Mouse (Mus musculus): ENCODE results near the gene Banp. TPM values are rescaled to one million over a fixed set of nuclear protein-coding genes. Genes with fewer than 3 reads are reported as not detected.

Banp gene
- total RNA-seq, 2 experiments from 2014 or later = 30.2 to 30.7 TPM

DNA sequence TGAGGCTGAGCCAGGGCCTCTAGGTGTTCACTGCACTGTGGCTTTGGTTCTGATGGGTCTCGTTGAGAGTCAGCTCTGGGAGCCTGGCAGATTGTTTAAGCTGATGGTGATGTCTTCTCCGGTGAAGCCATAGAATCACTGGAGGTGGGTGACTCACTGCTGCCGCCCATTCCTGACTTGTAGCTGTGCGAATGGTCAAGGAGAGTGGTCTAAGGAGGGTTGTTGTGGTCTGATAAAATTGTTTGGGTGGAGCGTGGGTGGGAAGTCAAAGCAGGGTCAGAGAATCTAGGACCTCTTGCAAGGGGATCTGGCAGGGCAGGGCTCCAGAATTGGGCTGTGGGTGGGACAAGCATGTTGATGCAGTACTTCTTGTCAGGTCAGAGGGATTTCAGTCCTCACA is 61.1 kb downstream of the Banp start:
- no peak for DNase-seq
- intact Hi-C loops (cut with DNase I) = no loop called here

DNA sequence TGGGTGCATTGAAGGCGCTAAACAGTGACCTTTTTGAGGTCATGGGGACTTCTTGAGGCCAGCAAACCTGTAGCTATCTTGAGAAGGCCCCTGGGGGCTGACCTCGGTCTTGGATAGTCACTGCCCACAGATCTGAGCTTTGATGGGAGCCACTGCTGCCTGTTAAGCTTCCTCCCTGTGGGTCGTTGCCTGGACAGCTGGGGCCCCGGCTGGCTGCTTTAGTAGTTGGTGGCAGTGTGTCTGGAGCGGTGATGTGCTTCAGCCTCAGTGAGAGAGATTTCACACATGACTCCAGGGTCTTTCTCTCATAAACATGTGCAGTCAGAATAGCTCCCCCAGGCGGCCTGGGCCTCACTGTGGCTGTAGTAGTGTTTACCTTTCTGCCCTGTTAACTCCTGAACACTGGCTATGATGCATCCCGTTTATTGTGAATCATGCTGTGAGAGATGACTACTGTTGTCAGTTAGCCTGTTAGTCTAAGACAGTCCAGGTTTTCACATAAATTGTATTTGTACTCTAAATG is 61.6 kb downstream of the Banp start:
- peak; percentile 41 for DNase-seq

GRCm38 (mm10) chr8:122014606-122015005 is 65.1 kb downstream of the Banp start:
- intact Hi-C loops (cut with DNase I) = no loop called here
- no peak for DNase-seq

More for the DNA sequence above, 61.6 kb downstream of the Banp start:
- intact Hi-C loops (cut with DNase I) = no loop called here

GRCm38 (mm10) chr8:122018046-122018831 is 68.7 kb downstream of the Banp start:
- DNase-seq = peak; percentile 47
- intact Hi-C loops (cut with DNase I) = no loop called here

GRCm38 (mm10) chr8:122019162-122019561 is 69.6 kb downstream of the Banp start:
- intact Hi-C loops (cut with DNase I) = no loop called here
- DNase-seq = no peak

- intact Hi-C loops (cut with DNase I) = no loop called here
Observed at GRCm38 (mm10) chr8:122020050-122020771, 70.7 kb downstream of the Banp start.

GRCm38 (mm10) chr8:122021725-122022124 is 72.2 kb downstream of the Banp start:
- intact Hi-C loops (cut with DNase I) = no loop called here
- no peak for DNase-seq

More at GRCm38 (mm10) chr8:122020050-122020771, 70.7 kb downstream of the Banp start:
- DNase-seq = no peak

DNA sequence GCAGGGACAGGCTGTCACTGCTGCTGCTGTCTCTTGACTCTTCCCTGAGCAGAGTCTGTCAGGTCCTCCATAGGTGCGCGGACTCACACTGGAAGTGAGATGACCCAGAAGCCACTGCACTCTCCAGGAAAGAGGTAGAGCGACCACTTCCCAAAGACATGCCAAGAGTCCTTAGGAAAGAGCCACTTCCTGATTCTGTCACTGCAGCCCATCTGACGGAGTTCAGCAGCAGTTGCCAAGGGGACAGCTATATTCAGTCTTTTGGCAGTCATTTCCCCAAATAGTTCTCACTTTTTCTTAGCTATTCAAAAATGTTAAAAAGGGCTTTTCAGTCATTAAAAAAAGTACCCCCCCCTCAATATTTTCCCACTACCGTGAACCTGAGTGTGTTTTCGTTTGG is 72.7 kb downstream of the Banp start:
- intact Hi-C loops (cut with DNase I) = no loop called here
- no peak for DNase-seq

DNA sequence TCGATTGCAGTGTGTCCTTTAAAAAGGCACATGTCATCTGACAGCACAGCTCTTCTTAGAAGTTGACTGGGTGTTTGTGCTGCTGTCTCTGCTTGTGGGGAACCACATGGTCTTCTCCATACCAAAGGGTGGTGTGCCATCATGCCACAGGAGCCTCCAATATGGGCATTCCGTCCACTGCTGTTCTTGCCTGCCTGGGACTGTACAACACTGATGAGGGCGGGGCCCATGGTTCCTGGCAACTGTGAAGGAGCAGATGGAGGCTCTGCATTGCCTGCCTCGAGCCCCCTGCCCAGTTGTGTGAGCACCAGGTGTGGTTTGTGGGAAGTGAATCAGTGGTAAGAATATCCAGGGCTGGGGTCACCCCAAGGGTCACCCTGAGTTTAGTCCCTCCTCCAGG is 73.2 kb downstream of the Banp start:
- intact Hi-C loops (cut with DNase I) = no loop called here
- DNase-seq = peak; percentile 77

GRCm38 (mm10) chr8:122025546-122025945 is 76.0 kb downstream of the Banp start:
- intact Hi-C loops (cut with DNase I) = no loop called here
- DNase-seq = no peak

- intact Hi-C loops (cut with DNase I) = no loop called here
- DNase-seq = no peak
Observed at GRCm38 (mm10) chr8:122028116-122028515, 78.6 kb downstream of the Banp start.

DNA sequence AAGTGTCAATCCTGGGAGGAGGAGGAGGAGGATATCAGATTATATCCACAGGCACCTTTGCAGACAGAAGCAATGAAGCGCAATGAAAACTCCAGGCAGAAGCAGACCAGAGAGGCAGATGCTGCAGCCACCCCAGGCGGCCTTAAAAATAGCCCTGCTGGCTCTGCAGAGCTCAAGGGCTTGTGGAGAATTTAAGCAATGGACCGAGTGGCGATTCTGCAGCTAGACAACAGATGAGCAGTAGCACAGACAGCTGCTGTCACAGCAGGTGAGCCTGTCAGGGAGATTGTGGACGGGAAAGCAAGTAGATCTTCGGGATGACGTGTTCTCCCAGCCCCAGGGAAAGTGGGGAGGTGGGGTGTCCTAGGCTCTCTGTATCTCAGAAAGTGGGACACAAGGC is 81.4 kb downstream of the Banp start:
- intact Hi-C loops (cut with DNase I) = no loop called here
- DNase-seq = peak; percentile 85

DNA sequence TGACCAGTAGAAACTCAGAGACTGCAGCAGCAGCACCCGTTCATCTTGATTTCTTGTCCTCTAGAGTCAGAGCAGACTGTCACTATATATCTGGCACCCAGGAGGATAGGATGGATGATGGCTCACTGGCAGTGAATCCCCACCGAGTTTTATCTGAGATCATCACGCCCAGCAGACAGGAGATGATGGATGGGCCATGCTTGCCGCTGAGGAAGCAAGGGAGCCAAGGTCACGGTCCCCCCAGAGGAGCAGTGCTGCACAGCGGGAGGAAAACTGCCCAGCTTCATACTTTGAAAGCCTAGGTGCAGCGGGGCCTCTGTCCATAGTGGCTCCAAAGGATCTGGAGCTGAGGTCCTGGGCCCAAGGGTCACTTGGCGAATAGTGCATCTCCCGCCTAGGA is 83.2 kb downstream of the Banp start:
- DNase-seq = no peak
- intact Hi-C loops (cut with DNase I) = no loop called here

DNA sequence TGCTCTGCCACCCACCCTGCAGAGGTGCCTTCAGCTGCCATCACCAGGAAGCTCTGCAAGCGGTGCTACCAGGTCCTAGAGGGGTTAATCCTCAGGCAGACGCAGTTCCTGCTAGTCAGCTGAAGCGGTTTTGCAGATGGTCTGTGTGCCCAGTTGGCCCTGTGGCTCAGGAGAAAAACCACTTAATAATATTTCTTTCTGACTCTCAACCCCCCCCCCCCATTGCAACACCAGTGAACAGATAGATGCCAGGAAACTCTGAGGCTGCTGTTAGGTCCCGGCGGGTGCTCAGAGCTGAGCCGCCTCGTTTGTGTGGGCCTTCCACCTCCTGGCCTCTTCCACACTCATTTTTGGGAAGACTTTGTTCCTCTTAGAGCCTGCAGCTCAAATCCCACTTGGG is 86.0 kb downstream of the Banp start:
- intact Hi-C loops (cut with DNase I) = no loop called here

GRCm38 (mm10) chr8:122036325-122036724 is 86.8 kb downstream of the Banp start:
- intact Hi-C loops (cut with DNase I) = no loop called here

More for the DNA sequence above, 86.0 kb downstream of the Banp start:
- no peak for DNase-seq

GRCm38 (mm10) chr8:122037279-122037678 is 87.7 kb downstream of the Banp start:
- intact Hi-C loops (cut with DNase I) = no loop called here
- DNase-seq = no peak

More at GRCm38 (mm10) chr8:122036325-122036724, 86.8 kb downstream of the Banp start:
- DNase-seq = no peak

GRCm38 (mm10) chr8:122038076-122038475 is 88.5 kb downstream of the Banp start:
- DNase-seq = no peak
- intact Hi-C loops (cut with DNase I) = no loop called here

- intact Hi-C loops (cut with DNase I) = no loop called here
Observed at GRCm38 (mm10) chr8:122039452-122039851, 89.9 kb downstream of the Banp start.

DNA sequence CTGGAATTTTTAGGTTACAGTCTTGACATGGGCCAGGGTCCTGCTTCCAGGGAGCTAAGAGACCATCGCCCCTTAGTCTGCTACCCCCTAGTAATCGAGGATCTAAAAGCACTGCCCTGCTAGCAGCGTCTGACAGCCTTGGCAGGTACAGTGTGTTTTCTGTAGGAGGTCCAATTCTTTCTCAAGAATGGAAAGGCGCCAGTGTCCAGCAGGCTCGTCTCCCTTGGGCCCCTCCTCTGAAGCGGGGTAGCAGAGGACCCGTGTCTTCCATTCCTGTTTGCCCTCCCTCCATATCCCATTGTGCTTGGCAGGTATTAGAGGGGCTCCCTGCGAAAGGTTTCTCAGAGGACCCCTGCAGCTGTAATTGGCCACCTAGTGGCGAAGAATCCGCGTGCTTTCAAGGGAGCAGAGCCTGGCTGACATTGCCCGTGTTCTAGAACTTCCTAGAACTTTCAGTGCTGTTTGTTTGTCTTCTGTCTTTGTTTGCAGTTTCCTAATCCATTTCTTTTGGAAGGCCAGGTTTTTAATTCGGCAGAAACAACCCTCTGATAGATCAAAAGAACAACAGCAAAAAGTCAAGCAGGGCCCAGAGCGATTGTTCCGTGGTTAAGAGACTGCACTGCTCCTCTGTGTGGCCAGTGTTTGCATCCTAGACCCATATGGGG is 97.8 kb downstream of the Banp start:
- no peak for DNase-seq
- intact Hi-C loops (cut with DNase I) = no loop called here

More at GRCm38 (mm10) chr8:122039452-122039851, 89.9 kb downstream of the Banp start:
- DNase-seq = no peak

- intact Hi-C loops (cut with DNase I) = no loop called here
- DNase-seq = peak; percentile 67
Observed at GRCm38 (mm10) chr8:122049266-122049665, 99.7 kb downstream of the Banp start.

- intact Hi-C loops (cut with DNase I) = no loop called here
- no peak for DNase-seq
Observed at GRCm38 (mm10) chr8:122049923-122050322, 100.4 kb downstream of the Banp start.

Measured in left cerebral cortex, postnatal 4 days (tissue).